Mouse (Mus musculus): ENCODE data around the gene Fam19a1. TPM values are rescaled to one million over a fixed set of nuclear protein-coding genes. Genes with fewer than 3 reads are reported as not detected.
A peak's percentile ranks its signal among the peaks of the same experiment; 100 is the strongest.

The Fam19a1 gene
- total RNA-seq, 2 experiments from 2014 or later = 62.6 to 76.9 TPM

DNA sequence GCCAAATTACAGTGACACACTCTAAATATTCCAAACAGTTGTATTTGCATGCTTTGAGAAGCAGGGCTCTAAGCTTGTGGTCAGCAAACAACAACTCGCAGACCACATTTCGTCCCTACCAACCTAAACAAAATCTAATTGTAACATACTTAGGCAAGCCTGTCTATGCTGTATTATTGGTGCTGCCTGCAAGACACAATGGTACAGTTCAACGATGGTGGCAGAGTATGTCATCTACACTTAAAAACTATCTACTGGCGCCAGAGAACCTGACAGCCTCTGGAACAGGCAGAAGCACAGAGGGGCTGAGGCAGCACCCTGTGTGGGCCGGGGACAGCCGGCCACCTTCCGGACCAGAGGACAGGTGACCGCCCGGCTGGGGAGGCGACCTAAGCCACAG, 482.2 kb downstream of the Fam19a1 start:
- intact Hi-C loops (cut with DNase I) = no loop called here
- no peak for DNase-seq (ENCODE audit: low spot score in 2 of 2)

DNA sequence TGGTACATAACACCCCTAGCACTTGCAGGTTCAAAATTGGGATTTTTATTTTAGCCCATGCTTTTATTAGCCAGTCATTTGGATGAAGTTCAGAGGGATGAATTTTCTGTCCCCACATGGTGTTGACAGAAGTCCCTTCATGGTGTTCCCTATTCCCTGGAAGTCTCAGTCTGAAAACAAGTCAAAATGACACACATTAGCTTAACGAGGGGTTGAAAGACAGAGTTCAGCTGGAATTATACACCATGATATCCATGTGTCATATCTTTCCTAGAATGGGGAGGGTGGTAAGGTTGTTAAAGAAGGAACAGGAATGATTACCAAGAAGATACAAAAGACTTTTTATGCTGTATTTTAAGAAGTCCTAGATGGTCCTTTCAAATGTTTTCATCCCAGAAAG, 511.2 kb downstream of the Fam19a1 start:
- no peak for DNase-seq (ENCODE audit: low spot score in 2 of 2)
- intact Hi-C loops (cut with DNase I) = no loop called here

DNA sequence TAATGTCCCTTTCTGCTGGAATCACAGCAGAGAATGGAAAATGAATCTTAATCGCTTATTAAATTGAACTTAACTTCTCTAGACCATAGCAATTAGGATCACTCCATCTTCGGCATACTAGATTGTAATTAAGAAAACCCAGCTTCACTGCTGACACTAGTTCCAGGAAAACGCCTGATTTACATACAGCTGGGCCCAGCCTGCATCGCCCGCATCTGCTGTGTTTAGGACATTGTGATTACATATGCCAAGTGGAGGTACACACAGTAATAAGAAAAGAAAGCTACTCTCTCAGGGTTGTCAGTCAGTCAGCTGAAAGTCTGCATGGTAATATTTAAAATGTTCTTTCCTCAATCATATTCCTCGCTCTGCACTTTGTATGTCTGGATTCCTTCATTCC, 518.6 kb downstream of the Fam19a1 start:
- intact Hi-C loops (cut with DNase I) = no loop called here

DNA sequence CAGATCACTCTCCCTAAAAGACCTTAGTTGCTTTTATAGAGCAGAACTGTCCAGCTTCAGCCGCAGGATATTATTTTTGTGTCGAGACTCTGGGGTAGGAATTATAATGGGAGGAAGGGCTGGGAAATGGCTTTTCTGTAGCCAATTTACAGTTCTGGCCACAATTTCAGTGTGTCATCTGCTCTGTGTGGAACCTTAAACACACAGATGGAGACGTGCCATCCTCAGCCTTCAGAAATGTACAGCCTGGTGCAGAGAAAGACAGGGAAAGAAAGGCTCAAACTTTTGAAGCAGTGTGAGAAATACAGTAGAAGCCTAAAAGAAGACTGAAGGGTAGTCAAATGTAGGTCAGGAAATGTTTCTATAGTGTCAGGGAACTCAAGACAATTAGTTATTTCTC, 519.3 kb downstream of the Fam19a1 start:
- peak in 1 of 2 experiments; percentile 10 for DNase-seq (ENCODE audit: low spot score in 2 of 2)
- intact Hi-C loops (cut with DNase I) = no loop called here

More for the DNA sequence above, 518.6 kb downstream of the Fam19a1 start:
- DNase-seq (ENCODE audit: low spot score in 2 of 2) = no peak

DNA sequence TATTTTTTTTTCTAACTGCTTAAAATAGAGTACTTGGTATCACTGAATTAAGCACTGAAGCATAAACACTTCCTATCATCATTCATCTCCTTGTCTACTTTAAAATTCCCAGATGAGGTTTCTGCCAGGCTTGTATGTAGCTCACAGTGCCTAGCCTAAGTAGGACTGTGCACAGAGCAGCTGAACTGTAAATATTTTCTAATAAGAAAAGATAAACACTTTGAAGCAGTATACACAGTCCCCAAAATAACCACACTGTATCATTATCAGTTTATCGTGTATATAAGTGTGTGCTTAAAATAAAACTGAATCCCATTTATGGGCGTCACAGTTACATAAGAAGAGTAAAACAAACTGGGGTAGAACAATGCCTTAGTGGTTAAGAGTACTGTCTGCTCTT, 522.7 kb downstream of the Fam19a1 start:
- intact Hi-C loops (cut with DNase I) = no loop called here

DNA sequence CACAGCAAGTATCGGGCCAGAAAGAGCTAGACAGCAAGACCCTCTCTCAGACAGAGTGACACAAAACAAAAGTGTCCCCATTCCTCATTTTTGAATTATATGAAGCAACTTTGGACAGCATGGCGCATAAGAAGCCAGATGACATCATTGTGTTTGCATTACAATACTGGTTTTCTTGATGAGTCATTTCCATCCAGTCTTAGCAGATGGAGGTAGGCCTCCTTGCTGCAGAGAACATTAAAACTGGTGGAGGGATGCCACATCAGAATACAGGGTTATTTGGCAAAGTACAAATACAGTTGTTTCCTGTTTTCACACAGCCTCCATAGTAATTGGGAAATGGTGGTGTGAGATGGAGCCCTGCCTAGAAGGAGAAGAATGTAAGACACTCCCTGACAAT, 535.8 kb downstream of the Fam19a1 start:
- intact Hi-C loops (cut with DNase I) = no loop called here
- no peak for DNase-seq (ENCODE audit: low spot score in 2 of 2)

More for the DNA sequence above, 522.7 kb downstream of the Fam19a1 start:
- DNase-seq (ENCODE audit: low spot score in 2 of 2) = no peak

DNA sequence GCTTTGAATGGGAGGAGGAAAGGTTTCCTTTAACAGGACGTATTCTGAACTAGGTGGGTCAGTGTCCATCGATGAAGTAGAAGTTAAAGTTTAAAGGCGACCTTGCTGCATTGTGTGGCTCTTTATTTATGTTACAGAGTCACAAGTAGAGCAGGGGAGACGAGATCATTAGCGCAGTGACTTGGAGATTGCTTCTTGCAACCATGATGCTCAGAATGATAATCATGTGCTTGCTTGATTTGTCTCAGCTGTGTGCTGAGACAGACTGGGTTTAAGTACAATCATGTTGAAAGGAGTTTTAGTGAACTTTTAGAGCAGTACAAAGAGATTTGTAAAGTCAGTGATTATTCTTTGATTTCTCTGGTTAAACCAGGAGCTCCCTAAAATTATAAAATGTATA, 536.3 kb downstream of the Fam19a1 start:
- intact Hi-C loops (cut with DNase I) = no loop called here
- DNase-seq (ENCODE audit: low spot score in 2 of 2) = no peak

DNA sequence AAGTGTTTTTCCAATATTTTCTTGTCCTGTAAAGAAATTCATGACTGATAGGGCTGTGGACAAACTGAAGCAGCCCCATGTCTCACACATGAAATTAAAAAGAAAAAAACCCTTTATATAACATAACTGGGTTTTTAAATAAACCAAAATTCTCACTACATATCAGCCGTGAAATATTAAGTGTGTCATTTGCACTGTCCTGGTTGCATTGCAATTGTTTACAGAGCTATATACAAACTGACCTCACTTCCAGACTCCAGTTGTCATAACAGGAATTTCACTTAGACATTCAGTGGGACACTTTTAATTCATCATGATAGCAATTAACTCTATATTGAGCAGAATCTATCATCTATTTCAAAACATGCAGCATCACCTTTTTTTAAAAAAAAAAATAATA, 553.4 kb downstream of the Fam19a1 start:
- intact Hi-C loops (cut with DNase I) = no loop called here

DNA sequence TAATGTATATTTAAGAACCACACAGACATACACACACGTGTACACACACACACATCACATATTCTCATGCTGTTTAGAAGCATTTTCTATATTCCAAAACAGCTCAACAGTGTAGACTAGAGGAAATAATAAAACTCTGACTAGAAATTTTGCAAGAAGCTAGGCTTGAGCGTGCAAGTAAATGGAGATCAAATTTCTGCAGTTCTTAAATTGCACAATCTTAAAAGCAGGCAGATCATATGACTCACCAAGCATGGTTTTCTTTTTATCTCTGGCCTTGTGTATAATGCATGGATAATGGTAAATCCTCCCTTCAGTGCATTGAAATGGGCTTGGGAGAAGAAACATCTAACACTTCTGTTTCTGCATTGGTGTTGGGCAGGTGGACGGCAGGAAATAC, 564.9 kb downstream of the Fam19a1 start:
- DNase-seq (ENCODE audit: low spot score in 2 of 2) = no peak
- intact Hi-C loops (cut with DNase I) = no loop called here

More for the DNA sequence above, 553.4 kb downstream of the Fam19a1 start:
- DNase-seq (ENCODE audit: low spot score in 2 of 2) = no peak

Other genes starting within 250 kb of the Fam19a1 start
- not detected for gene 1700123L14Rik, start 53.1 kb downstream of the Fam19a1 start, total RNA-seq (2021)

Data from left cerebral cortex, postnatal 36 days (tissue).